Mouse (Mus musculus) lung, embryonic 14.5 days (tissue): ENCODE data around the gene Bglap2. TPM values are rescaled to one million over a fixed set of nuclear protein-coding genes. Genes with fewer than 3 reads are reported as not detected.
"Not testable (repeated sequence)": the region's sequence is repeated elsewhere in the genome, so short reads cannot be mapped to it uniquely, and the experiment has no call there.

Experiments used
- ATAC-seq: fragments of 200-750 bp; cut with Nextera tagmentation; 2 replicates; pipeline ENCODE4 v1.8.0; 2017; ENCODE audit warnings: mild to moderate bottlenecking, moderate TSS enrichment, moderate library complexity; ENCODE audit not compliant: insufficient read depth
- DNase-seq: peaks from one replicate; pipeline ENCODE4 v3.0.0-alpha.2; 2015
- H3K27ac ChIP-seq: fragments of 300-500 bp; sonication (generic); 2 replicates; pipeline ENCODE4 v1.5.1; 2014; ENCODE audit warnings: low read depth, mild to moderate bottlenecking, moderate library complexity
- H3K27me3 ChIP-seq: fragments of 300-500 bp; sonication (generic); 2 replicates; pipeline ENCODE4 v1.6.1; 2014; ENCODE audit warnings: low read length, control low read depth; ENCODE audit not compliant: insufficient read depth
- H3K36me3 ChIP-seq: fragments of 300-500 bp; sonication (generic); 2 replicates; pipeline ENCODE4 v1.6.1; 2014; ENCODE audit warnings: control low read depth; ENCODE audit not compliant: insufficient read depth
- H3K4me1 ChIP-seq: fragments of 300-500 bp; sonication (generic); 2 replicates; pipeline ENCODE4 v1.6.1; 2014; ENCODE audit warnings: antibody characterized with exemption, control low read depth; ENCODE audit not compliant: insufficient read depth
- H3K4me2 ChIP-seq: fragments of 300-500 bp; sonication (generic); 2 replicates; pipeline ENCODE4 v1.6.1; 2014; ENCODE audit warnings: mild to moderate bottlenecking
- H3K4me3 ChIP-seq: fragments of 300-500 bp; sonication (generic); 2 replicates; pipeline ENCODE4 v1.5.1; 2014; ENCODE audit warnings: low read depth, low read length
- H3K9ac ChIP-seq: fragments of 300-500 bp; sonication (generic); 2 replicates; pipeline ENCODE4 v1.6.1; 2014
- H3K9me3 ChIP-seq: fragments of 300-500 bp; sonication (generic); 2 replicates; pipeline ENCODE4 v1.6.1; 2016; ENCODE audit warnings: low read depth, low read length, control low read depth
- CTCF ChIP-seq: IDR thresholded peaks from 2 replicates; pipeline ENCODE4 v1.5.1; 2016; ENCODE audit warnings: antibody characterized with exemption, low read depth
- WGBS: fragments of 180-500 bp; shearing (Covaris S2); extraction: QIAGEN DNeasy Blood & Tissue Kit; methylation state at CpG from one replicate; pipeline ENCODE4 v1.1.7; 2014; 5-methylcytosine and 5-hydroxymethylcytosine counted together
- polyA plus RNA-seq: library from polyadenylated mRNA; unstranded; fragments of >200 nt; fragmentation: Nextera tagmentation; extraction: Ambion mirVana; gene quantifications from 2 replicates; pipeline ENCODE4 v1.2.1, GENCODE M21; 2014

Gene Bglap2
- polyA plus RNA-seq, 1 experiment from 2014 or later, result not detected

DNA sequence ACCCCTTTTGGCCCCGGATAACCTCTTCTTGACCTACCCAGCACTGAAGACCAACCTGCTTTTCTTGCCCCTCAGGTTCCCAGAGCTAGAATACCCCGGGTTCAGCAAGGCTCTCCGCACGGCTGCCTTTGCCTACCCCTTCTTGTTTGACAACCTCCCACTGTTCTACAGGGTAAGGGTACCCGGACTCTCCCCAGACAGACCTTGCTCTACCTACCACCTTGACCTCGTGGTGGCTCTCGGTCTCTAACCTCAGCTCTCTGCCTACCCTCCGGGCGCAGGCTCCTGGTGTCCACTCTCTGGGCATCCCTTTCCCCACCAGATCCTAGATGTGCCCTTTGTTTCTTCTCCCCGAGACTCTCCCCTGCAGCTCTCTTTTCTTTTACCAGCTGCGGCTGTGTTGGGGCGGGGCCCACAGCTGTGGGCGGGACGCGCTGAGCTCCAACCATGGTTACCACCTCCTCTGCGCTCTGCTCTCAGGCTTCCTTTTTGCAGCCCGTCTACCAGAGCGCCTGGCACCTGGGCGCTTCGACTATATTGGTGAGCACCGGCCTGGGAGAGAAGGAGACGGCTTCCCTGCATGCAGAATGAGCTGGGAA lies 11.6 kb downstream of the Bglap2 start:
- peak; percentile 32 for DNase-seq
- peak; percentile 78; the same call in 1 of the 2 replicates for ATAC-seq
- not testable (repeated sequence) for H3K9ac ChIP-seq, H3K4me3 ChIP-seq, H3K9me3 ChIP-seq, H3K36me3 ChIP-seq, H3K27ac ChIP-seq, H3K4me1 ChIP-seq
- H3K27me3 ChIP-seq, result peaks cover 21% of the 10 kb centered on the region
- peak overlapping the region; percentile 50 for H3K4me2 ChIP-seq
- 4% methylated on average over 16 of the region's 22 CpGs for WGBS

DNA sequence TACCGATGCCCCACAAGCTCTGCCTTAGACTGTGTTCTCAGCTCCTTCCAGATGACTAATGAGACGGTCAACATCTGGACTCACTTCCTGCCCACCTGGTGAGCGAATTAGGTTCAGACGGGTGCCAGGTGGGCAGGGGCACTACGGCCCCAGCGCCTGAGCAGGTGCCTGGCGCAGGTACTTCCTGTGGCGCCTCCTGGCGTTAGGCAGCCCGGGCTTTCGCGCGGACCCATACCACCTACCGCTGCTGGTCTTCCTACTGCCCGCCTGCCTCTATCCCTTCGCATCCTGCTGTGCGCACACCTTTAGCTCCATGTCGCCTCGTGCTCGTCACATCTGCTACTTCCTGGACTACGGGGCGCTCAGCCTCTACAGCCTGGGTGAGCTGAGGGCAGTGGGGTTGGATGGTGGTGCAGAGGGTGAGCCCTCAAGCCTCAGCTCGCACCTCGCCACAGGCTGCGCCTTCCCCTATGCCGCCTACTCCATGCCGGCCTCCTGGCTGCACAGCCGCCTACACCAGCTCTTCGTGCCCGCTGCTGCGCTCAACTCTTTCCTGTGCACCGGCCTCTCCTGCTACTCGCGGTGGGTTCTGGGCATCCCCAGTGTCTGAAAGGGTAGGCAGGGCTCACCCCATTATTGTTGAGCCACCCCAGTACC lies 12.7 kb downstream of the Bglap2 start:
- TF ChIP-seq CTCF, result no peak
- DNase-seq (no peak), ATAC-seq (no peak)
- Histone ChIP-seq H3K27me3 (peaks cover 21% of the 10 kb centered on the region), H3K9me3 (no peaks in the 10 kb centered on the region), H3K36me3 (peaks cover 18% of the 10 kb centered on the region), H3K4me2 (no peak overlapping the region), H3K27ac (no peak overlapping the region), H3K4me1 (peaks cover 5% of the 10 kb centered on the region; the same call in 1 of the 2 replicates), H3K9ac (no peak overlapping the region), H3K4me3 (no peak overlapping the region)
- WGBS, result 36% methylated on average over 34 of the region's 34 CpGs

DNA sequence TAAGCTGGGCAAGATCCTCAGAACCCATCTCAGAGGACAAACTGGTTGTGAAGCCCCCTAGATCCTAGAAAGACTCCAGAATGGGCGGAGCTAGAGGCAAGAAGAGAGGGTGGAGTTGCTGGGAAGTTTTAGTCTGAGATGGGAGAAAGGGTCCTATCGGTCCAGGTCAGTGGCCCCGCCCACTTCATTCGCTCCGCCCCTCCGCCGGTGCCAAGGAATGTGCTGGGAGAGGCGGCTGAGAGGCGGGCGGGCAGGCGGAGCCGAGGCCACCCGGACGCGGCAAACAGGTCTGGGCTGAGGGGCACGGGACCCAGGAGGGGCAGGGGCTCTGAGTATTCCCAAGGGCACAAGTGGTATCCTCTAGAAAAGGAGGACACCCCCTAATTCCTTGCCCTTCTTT lies 14.2 kb downstream of the Bglap2 start, which contains the start of gene Paqr6:
Gene Paqr6, plus strand, starts transcription at position 248 of the 400 bp plus-strand sequence.
- Histone ChIP-seq H3K27ac (peak within 1 kb of the TSS; percentile 73; the same call in 1 of the 2 replicates), H3K4me1 (peaks cover 5% of the 10 kb centered on the region; the same call in 1 of the 2 replicates), H3K27me3 (peaks cover 21% of the 10 kb centered on the region), H3K4me3 (peak within 1 kb of the TSS; percentile 26), H3K36me3 (peaks cover 33% of the 10 kb centered on the region), H3K9ac (peak within 1 kb of the TSS; percentile 7), H3K9me3 (no peaks in the 10 kb centered on the region), H3K4me2 (peak within 1 kb of the TSS; percentile 55)
- WGBS, result 2% methylated on average over 16 of the region's 16 CpGs
- TF ChIP-seq CTCF, result no peak
- DNase-seq, result peak; percentile 91
- ATAC-seq, result peak; percentile 63

DNA sequence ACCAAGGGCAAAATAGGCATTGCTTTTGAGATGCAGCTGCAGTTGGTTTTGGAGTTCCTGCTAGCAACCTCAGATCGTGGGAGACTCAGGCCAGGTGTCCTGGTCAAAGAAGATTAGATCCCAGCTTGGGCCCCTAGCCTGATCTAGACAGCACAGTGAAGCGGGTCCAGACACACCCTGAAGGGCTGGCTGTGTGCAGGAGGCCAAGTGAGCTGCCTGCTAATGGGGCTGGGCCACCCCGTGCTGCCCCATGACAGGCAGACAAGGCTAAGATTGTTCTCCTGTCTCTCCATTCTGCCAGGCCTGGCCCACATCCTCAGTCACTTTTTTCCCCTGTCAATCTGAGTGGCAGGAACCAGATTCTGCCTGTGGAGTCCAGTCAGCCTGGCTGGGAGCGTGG lies 14.8 kb downstream of the Bglap2 start:
- Histone ChIP-seq H3K9ac (no peak overlapping the region), H3K36me3 (peaks cover 40% of the 10 kb centered on the region), H3K4me3 (no peak overlapping the region), H3K4me2 (peak overlapping the region; percentile 55; the same call in 1 of the 2 replicates), H3K4me1 (peaks cover 5% of the 10 kb centered on the region; the same call in 1 of the 2 replicates), H3K27ac (peak overlapping the region; percentile 73; the same call in 1 of the 2 replicates), H3K9me3 (no peaks in the 10 kb centered on the region), H3K27me3 (peaks cover 21% of the 10 kb centered on the region)
- DNase-seq (peak; percentile 33), ATAC-seq (peak; percentile 25; the same call in 1 of the 2 replicates)
- TF ChIP-seq CTCF, result no peak
- 45% methylated on average over 4 of the region's 4 CpGs for WGBS

DNA sequence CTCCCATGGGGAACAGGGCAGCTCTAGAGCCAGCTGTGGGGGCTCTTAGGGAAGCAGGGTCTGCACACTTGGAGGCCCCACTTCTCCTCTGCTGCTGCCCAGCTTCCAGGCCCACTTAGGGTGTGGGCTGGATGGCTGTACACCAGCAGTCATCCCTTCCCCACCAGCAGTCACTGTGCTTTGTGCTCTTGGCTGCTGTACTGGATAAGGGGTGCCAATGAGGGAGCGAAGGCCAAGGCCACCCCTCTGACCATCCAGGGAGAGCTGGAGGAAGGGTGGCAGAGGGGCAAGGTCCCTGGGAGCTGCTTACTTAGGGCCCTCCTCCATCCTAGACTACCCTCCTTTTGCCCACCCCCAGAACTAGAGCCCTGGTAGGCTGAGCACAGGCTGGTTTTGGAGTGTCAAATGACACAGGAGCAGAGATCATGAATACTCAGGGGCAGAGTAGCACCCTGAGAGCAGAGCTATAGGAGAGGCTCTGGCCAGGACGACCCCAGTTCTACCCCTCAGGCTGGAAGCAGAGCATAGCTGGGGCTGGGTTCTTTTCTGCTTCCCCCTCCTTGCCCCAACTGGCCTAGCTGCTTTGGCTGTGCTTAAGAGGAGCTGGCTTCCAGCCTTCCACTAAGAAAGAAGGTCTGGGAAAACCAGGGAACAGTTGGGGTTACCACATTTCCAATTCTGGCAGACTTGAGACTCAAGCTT lies 16.7 kb downstream of the Bglap2 start:
- TF ChIP-seq CTCF, result no peak
- Histone ChIP-seq H3K36me3 (peaks cover 59% of the 10 kb centered on the region), H3K4me2 (no peak overlapping the region), H3K4me1 (peaks cover 5% of the 10 kb centered on the region; the same call in 1 of the 2 replicates), H3K4me3 (no peak overlapping the region), H3K27me3 (peaks cover 21% of the 10 kb centered on the region), H3K9ac (no peak overlapping the region), H3K27ac (no peak overlapping the region), H3K9me3 (no peaks in the 10 kb centered on the region)
- 84% methylated on average over 2 of the region's 2 CpGs for WGBS
- ATAC-seq (no peak), DNase-seq (no peak)

DNA sequence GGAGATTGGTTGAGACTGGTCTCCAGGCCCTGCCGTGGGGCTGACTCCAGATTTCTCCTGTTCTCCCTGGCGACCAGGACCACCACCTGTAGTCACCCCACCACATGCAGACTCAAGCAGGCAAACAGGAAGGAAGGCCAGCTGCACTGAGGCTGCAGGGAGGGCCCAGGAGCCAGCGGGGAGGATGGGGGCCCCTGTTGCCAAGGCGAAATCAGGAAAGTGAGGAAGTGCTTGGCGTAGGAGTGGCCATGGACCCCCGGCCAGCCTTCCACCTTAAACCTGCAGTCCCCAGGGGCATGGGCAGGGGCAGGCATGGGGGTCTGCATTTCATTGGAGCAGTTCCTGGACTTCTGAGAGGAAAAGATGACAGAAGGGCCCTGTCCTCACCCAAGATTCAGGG lies 17.4 kb downstream of the Bglap2 start:
- H3K4me2 ChIP-seq, result no peak overlapping the region
- peaks cover 5% of the 10 kb centered on the region; the same call in 1 of the 2 replicates for H3K4me1 ChIP-seq
- DNase-seq (no peak), ATAC-seq (no peak)
- WGBS, result 65% methylated on average over 6 of the region's 6 CpGs
- H3K9ac ChIP-seq, result no peak overlapping the region
- H3K4me3 ChIP-seq, result no peak overlapping the region
- H3K27ac ChIP-seq, result no peak overlapping the region
- H3K36me3 ChIP-seq, result peaks cover 66% of the 10 kb centered on the region
- peaks cover 18% of the 10 kb centered on the region for H3K27me3 ChIP-seq
- TF ChIP-seq CTCF, result no peak
- H3K9me3 ChIP-seq, result no peaks in the 10 kb centered on the region

DNA sequence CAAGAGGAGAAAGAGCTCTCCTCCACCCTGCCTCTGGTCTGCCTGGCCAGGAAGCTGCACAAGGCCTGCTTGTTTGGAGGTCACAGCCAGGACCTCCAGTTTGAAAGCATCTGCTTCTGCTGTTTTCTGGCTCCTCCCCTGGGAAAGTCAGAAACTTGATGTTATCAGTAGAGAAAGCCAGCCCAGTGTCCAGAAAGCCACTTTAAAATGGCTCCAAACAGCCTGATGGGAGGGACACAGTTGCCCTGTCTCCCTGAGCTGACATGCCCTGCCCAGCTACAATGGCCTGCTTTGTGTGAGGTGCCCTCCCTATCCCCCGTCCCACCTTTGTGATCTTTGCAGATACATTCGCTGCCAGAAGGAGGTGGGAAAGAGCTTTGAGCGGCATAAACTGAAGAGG lies 18.5 kb downstream of the Bglap2 start:
- no peak for TF ChIP-seq CTCF
- no peak for ATAC-seq
- DNase-seq, result no peak
- H3K4me3 ChIP-seq, result no peak overlapping the region
- peaks cover 5% of the 10 kb centered on the region; the same call in 1 of the 2 replicates for H3K4me1 ChIP-seq
- H3K27ac ChIP-seq, result no peak overlapping the region; the same call in 1 of the 2 replicates
- 0 out of 2 replicates have a peak, but pooled peaks cover 8% of the 10 kb centered on the region for H3K27me3 ChIP-seq
- H3K4me2 ChIP-seq, result no peak overlapping the region
- H3K9me3 ChIP-seq, result no peaks in the 10 kb centered on the region
- H3K36me3 ChIP-seq, result peaks cover 77% of the 10 kb centered on the region
- 70% methylated on average over 3 of the region's 3 CpGs for WGBS
- no peak overlapping the region for H3K9ac ChIP-seq
